Mouse (Mus musculus) monocyte, adult 59 days (primary cell): ENCODE results near the gene Mt2. TPM values are rescaled to one million over a fixed set of nuclear protein-coding genes. Genes with fewer than 3 reads are reported as not detected.

Experiments
- total RNA-seq, 2 experiments: library from RNA; stranded (reverse); gene quantifications; one replicate each; pipeline ENCODE4 v1.2.4; 2023

The Mt2 gene
- 1 to 10 TPM; 1.5 to 3.4 TPM for total RNA-seq

DNA sequence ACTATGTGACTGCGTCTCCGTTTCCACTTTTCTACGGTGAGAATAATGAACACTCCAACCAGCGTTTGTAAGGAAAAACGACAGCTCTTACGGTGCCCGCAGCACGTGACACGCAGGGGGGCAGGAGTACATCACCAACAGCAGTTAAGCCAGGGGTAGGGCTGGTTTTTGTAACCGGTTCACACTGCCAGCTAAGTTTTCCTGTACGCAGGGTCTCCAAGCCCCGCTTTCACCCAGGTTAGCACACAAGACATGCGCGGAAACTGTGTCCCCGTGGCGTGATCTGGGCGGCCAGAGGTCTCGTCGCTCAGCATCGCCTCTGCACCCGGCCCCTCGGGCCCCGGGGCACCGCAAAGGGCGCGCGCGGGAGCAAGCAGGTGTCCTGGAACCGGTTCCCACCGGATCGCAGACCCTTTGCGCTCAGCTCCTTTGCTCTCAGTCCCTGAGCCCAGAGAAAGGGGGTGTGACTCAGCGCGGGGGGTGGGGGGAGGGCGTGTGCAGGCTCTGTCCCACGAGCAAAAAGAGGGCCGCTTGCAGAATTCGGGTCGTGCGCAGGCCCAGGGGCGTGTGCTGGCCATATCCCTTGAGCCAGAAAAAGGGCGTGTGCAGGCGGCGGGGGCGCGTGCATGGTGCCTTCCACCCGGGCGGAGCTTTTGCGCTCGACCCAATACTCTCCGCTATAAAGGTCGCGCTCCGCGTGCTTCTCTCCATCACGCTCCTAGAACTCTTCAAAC lies at the start of gene Mt2:
TSS of gene Mt2 (plus strand) at position 590 of the 734 bp plus-strand sequence.

DNA sequence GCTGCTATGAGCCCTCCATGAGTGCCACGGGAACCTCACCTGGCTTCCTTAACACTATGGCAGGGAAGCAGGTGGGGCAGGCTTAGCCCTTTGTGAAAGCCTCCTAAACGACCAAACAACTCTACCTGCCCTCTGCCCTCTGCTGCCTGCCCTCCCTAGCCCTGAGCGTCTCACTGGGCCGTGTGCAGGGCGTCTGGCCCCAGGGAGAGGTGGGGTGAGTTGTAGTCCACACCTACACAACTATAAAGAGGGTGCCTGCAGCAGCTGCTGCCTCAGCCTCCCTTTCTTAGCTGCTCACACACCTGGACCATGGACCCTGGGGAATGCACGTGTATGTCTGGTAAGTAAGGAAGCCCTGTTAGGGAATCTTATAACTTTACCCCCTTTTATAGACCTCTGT lies 35.5 kb upstream of the Mt2 start, which contains the start of gene Mt4:
TSS of gene Mt4 (plus strand) at position 265 of the 400 bp plus-strand sequence.

DNA sequence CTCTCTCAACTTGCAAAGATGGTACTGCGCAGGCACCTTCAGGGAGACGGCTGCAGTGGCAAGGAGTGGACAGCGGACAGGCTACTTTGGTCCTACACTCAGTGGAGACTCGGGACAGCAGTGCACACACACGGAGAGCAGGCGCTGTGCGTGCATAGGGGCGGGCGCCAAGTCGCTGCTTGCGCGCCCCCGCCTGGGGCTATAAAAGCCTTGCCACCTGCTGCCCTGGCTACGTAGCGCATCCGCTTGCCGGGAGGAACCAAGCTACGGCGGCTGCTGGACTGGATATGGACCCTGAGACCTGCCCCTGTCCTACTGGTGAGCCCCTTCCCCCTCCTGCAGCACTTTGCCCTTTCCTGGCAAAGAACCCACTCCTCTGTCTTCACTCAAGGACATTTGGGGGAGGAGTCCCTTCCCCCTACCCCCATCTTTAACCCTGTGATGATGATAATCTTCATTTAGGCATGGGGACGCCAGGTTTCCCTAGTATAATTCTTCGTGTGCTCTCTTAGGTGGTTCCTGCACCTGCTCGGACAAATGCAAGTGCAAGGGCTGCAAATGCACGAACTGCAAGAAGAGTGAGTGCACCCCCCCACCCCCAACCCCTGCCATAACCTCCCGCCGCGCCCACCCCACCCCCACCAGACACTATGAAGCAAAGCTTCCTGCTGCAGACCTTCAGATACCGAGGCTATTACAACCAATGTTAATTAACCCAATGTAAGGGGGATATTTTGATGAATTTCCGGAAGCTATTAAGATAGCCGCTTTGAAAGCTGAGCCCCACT lies 19.8 kb upstream of the Mt2 start, which contains the start of gene Mt3:
TSS of gene Mt3 (plus strand) at position 95 of the 788 bp plus-strand sequence.

DNA sequence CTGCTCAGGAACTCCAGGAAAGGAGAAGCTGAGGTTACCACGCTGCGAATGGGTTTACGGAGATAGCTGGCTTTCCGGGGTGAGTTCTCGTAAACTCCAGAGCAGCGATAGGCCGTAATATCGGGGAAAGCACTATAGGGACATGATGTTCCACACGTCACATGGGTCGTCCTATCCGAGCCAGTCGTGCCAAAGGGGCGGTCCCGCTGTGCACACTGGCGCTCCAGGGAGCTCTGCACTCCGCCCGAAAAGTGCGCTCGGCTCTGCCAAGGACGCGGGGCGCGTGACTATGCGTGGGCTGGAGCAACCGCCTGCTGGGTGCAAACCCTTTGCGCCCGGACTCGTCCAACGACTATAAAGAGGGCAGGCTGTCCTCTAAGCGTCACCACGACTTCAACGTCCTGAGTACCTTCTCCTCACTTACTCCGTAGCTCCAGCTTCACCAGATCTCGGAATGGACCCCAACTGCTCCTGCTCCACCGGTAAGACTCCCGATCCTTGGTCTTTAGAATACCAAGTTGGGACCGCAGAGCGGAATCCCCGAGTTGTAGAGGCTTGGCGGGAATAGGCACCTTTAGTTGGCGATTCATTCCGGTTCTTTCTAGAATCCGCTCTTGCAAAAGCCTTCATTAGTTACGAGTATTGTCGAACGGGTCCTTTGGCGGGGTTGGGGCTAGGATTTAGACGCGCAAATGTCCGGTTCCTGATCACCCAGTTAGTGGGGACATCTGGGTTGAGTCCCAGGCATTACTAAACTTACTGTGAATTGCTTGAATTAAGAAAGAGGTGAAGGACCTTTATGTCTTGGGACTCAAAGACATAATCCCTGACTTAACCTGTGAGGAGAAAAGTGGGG lies 6.6 kb downstream of the Mt2 start, which contains the start of gene Mt1:
TSS of gene Mt1 (plus strand) at position 226 of the 856 bp plus-strand sequence.

DNA sequence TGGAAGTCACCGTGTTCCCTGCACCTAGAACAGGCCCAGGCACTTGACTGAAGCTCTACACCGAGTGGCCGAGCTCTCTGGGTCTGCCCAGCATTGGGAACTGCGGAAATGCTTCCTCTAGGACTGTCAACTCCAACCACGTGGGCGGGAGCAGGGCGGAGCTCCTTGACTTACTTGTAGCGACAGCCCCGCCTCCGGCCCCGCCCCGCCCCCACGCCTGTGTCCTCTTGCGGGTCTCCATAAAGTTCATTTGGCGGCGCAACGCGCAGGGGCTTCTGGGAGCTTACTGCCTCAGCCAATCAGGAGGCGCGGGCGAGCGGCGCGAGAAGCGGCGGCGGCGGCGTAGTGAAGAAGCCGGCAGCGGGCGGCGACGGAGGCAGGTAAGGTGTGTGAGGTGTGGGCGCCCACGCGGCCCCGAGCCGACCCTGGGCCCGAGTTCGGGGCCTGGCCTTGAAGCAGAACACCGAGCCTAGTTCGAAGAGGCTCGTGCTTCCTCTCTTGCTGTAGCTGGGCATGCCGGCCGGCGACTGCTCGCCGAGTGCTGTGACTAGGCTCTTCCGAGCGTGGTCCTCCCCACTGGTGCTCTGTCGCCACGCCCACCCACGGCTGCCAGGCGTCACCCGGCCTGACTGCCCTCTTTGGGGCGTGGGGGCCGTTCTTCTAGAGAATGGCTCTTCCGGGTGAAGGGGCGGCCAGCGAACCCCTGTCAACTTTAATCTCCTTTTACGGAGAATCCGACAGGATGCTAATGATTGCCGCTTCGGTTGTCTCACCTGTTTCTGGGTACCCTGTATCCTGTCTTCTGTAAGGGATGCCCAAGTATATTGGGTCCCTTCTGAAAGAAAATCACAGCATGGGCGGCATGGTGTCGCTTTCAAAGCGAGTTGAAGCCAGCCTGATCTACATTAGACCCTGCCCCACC lies 42.0 kb downstream of the Mt2 start, which contains the start of gene Nup93:
TSS of gene Nup93 (plus strand) at position 313 of the 922 bp plus-strand sequence.

Other genes with a start within 250 kb of the Mt2 start
- 10 to 100 TPM; 65.4 to 69.1 TPM for gene Amfr, start 159.8 kb upstream of the Mt2 start, total RNA-seq
- gene Nudt21, start 135.6 kb upstream of the Mt2 start, total RNA-seq = 10 to 100 TPM; 27.7 to 28.7 TPM
- gene Ogfod1, start 135.5 kb upstream of the Mt2 start, total RNA-seq = 10 to 100 TPM; 17.6 to 17.8 TPM
- 1 to 10 TPM; 3.2 to 7.7 TPM for gene Bbs2, start 73.7 kb upstream of the Mt2 start, total RNA-seq
- gene Mt4, start 35.5 kb upstream of the Mt2 start, total RNA-seq = not detected
- gene Mt3, start 20.1 kb upstream of the Mt2 start, total RNA-seq = not detected
- 100 to 1,000 TPM in 1 of 2 experiments, 10 to 100 TPM in 1; 68.6 to 130 TPM for gene Mt1, start 6.4 kb downstream of the Mt2 start, total RNA-seq
- 10 to 100 TPM; 13.9 to 16.3 TPM for gene Nup93, start 41.9 kb downstream of the Mt2 start, total RNA-seq
- gene Slc12a3, start 156.5 kb downstream of the Mt2 start, total RNA-seq = under 1 TPM; 0.24 to 0.37 TPM
- gene Herpud1, start 213.8 kb downstream of the Mt2 start, total RNA-seq = 100 to 1,000 TPM; 282 to 299 TPM